Mouse (Mus musculus): Measurements from ENCODE around the gene Txndc8.
A peak's percentile ranks its signal among the peaks of the same experiment; 100 is the strongest.

The Txndc8 gene

DNA sequence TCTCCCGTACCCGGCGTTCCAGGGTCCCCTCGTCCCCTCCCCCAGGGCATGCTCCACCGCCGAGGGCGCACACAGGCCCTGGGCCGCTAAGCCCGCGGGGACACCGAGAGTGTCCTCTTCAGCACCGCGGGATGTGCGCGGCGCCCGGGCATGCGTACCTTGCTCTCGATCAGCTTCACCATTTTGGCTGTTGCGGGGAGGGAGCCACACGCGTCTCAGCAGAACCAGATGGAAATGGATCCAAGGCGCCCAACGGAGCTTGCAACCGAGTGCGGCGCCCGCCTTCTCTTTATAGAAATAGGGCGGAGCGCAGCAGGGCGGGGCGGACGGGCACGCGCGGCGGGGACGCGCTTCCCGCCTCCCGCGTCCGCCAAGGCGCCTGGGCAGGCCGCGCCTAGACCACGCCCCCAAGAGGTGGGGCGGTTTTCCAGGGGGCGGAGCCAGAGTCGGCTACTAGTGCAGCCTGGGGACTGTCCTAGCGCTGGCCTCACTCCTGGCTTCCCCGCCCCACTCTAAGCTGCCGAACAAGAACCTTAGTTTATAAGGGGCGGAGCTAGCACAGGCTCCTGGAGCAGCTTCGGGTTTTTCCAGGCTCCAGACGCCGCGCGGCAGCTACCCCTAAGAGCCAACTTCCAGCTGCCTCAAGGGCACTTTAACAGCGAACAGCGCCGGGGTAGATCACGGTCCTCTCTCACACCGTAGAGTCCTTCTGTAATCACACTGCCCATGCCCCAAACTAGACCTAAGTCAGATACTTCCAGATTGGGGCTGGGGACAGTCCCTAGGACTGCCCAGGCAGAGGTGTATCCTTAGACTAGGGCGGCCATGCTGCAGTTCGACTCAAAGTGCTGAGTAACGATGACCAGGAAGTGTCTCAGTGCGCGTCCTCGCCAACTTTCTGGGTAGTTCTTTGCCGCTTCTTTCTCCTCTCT lies 52.6 kb downstream of the Txndc8 start, which contains the start of gene Txn1:
TSS of gene Txn1 (minus strand) at position 383 of the 932 bp plus-strand sequence.
- DNase-seq = peak; percentile 97 to 98

DNA sequence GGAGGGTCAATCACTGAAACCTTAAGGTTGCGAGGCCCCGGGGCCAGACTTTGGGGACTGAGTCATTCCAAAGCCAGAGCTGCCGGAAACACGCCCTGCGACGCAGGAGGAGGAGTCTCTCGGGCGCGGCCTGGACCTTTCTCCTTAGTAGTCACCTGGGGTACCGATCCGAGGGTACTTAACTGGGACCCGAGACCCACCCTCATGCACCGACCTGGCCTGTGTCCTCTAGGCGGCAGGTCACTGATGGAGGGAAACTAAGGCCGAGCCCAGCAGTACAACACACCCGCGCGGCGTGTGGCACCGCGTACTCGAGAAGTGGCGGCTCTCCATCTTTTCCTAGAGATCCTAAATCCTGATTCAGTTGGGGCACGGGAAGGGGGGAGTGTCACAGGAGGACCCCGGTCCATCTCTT lies 53.4 kb downstream of the Txndc8 start:
- DNase-seq = peak; percentile 82 to 86

DNA sequence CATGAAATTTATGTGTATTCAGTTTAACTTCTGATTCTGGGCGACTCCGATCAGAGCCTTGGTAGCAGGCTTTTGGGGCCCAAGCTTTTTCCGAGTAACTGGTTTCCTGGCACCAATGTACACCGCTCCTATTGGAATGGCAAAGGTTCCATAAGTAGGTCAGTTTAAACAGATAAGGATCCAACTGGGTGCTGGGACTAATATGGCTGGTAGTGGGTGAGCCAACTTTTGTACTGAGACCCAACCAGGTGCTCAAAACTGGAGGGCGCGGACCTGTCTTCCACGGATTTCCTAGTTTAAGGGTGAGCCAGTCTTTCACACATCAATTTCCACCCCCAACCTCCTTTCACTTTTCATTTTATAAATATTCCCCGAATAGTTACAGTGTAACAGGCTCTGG lies 53.9 kb downstream of the Txndc8 start:
- no peak for DNase-seq

DNA sequence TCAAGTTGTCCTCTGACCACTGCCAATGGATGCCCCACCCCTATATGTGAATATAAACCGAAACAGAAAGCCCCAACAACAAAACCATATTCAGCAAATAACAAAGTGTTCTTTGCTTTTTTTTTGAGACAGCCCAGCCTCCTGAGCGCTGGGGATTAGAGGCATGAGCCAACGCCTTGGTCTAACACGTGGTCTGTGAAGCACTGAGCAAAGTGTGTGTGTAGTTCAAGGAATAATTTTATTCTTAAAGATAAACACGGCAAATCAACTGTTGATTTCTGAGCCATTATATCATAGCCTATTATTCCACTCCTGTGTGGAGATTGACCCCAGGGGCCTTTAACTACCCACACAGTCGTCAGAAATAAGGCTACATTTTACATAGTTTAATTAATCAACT lies 54.3 kb downstream of the Txndc8 start:
- DNase-seq = no peak

DNA sequence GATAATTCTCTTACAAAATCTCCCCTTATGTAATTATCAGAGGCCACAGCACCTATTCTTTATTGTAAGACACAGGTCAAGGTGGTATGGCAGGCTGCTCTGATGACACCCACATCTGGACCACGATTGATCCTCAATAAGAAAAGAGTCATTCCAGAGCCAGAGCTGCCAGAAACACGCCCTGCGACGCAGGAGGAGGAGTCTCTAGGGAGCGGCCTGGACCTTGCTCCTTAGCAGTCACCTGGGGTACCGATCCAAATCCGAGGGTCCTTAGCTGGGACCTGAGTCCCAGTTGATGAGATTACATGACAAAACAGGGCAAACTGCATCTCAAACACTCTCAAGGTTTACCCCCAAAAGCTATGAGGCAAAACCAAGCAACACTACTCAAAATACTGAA lies 55.1 kb downstream of the Txndc8 start:
- no peak for DNase-seq

DNA sequence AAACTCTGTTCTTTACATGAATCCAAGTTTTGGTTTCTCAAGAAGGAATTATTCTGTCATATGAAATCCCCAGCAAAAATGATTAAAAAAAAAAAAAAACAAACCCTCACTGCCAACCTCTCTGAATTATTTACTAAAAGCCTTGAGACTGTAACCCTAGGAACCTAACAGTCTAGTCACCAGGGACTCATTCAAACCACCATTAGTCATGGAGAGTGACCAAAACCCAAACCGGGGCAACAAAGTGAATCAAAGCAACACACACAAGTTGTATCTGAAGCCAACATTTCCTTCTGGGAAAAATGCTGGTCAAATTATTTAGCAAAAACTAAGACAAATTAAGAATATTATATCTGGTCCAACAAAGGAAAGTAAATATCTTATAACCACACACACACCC lies 56.0 kb downstream of the Txndc8 start:
- DNase-seq = no peak

DNA sequence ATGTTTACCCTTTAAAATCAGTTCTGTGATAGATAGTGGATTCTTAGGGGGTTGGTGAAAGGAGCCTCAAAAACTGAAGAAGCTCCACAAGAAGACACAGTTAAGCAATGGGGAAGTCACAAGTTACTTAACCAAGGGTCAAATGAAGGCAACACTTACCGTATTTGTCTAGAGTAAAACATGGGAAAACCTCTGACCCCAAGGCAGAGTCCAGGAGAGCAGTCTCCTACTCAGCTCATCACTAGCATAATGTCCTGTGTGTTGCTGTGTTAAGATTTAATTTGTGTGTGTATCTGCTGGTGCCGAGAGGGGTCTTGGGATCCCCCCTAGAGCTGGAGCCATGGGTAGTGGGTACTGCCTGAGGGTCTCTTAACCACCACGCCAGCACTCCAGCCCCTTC lies 56.5 kb downstream of the Txndc8 start:
- DNase-seq = no peak

DNA sequence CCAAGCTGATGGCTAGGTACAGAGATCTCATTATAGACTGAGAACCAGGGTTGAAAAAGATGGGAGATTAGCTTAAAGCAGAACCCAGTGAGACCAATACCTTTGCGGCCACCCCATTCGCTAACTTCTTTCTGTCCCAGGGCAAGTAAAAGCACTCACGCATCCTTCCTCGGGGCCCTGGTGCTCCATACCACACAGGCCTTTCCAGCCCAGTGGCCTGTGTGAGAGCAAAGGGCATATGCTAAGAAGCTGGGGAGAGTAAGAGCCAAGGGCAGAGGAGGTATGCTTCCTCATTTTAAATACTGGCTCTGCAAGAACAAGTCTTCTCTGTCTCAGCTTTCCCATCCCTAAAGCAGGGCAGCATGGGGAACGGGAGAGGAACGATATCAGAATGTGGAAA lies 59.1 kb downstream of the Txndc8 start:
- no peak for DNase-seq

DNA sequence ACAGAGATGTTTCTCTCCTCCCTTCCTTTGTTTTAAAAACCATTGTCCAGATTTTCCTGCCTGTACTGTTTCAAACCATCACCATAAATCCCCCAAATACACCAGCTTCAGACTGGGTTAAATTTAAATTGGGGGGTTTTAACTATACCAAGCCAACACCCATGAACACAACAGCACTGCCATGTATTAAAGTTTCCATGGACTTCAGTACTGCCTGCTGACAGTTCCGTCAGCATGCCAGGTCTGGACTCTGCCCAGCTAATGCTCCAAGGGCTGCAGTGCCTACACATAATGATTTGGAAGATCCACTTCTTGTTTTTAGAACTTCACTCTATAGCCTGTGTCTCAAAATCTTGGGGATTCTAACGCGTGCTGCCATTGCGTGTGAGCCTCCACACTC lies 61.4 kb downstream of the Txndc8 start:
- DNase-seq = no peak

DNA sequence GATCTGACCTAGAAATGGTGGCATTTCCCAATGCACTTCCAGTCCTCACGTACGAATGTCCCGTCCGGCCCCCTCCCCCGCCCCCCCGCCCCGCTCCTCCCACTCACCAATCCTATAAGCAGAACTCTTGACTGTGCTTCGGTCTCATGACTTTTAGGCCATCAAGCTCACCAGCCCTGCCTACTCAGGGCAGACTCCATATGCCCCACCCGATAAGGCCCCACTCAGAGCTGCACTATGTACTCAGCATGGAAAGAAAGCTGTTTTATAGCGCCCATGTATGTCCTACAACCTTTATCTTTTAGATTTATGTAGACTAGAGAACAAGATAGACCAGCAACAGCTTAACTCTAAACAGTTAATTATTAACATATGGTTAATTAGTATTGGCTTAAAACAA lies 61.9 kb downstream of the Txndc8 start:
- no peak for DNase-seq

DNA sequence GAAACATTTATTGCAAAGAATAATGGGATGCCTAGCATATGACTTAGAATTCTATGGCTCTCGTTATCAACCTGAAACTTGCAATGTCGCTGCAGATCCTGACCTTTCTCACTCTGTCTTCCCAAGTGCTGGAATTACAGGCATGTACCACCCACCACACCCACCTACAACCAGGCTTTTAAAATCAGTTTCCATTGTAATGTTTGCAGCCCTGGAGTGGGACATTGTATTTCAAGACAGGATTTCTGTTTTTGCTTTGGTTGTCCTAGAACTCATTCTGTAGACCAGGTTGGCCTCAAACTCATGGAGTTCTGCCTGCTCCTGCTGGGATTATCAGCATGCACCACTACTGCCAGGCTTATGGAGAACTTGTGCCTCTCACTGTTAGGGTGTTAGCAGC lies 66.0 kb downstream of the Txndc8 start:
- no peak for DNase-seq

DNA sequence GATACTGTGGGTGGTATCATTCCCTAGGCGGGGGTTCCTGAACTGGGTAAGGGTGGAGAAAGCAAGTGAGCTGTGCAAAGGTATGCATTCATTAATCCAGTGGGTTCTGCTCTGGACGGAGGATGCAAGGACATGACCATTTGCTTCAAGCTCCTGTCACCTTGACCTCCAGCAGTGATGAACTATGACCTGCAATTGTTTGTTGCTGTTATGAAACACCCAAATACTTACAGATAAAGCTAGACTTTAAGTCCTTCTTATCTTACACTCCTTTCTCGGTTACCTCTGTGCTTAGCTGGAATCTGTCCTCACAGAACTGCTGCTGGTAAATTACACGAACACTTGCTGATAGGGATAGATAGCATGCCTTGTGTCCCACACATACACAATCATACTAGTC lies 68.3 kb downstream of the Txndc8 start:
- no peak for DNase-seq

DNA sequence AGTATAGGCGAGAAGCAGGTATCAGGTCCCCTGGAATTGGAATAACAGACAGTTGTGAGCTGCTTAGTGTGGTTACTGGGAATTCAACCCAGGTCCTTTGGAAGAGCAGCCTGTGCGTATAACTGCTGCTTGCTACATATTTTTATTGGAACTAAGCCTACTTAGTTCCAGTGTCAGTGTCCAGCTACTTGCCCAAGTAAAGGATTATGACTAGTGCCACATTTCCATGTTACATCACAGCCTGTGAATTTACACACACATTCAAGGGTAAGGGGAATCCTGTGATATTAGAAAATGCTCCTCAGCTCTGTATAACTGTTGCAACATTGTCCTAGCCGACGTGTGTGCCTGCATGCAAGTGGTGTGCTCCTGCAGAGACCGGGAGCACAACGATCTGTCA lies 71.6 kb downstream of the Txndc8 start:
- no peak for DNase-seq

DNA sequence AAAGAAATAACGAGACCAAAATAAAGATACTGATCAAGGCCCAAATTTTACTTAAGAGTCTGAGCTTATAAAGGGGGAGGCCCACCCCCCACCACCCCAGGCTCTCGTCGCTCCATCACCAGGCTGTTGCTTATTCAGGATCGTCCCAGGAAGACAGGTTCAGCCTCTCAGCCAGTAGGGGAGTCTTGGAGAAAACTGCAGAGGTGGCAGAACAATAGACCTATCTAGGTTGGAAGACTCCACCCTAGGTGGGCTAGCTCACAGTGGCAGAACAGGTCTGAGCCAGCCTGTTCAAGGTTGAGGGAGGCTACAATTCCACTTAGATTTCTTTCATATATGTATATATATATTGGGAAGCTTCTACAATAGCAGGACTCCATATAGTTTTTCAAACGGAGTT lies 74.7 kb downstream of the Txndc8 start:
- no peak for DNase-seq
